Comparison of ENCODE assay signal across 41 mouse cellular contexts in genomic region chr2:173587411-173587810, GRCm38 (mm10). TPM values are rescaled to one million over a fixed set of nuclear protein-coding genes. Genes with fewer than 3 reads are reported as not detected.
"Had no signal": no experiment of that assay in that cellular context is flagged by ENCODE, and none has a peak within 500 bp of the region (broad histone marks: within the 10 kb centered on the region; RNA-seq: fewer than 3 reads in every experiment).

No protein-coding gene starts in this region.

- ATAC-seq: midbrain, embryonic 13.5 days; midbrain, embryonic 16.5 days had no signal

- H3K4me1 ChIP-seq: midbrain, embryonic 12.5 days; neural tube, embryonic 12.5 days had no signal

- H3K4me3 ChIP-seq: myocyte; neural tube, embryonic 12.5 days had no signal

- H3K36me3 ChIP-seq: liver, embryonic 12.5 days; liver, embryonic 13.5 days; liver, embryonic 15.5 days; lung, embryonic 15.5 days; midbrain, embryonic 12.5 days; midbrain, embryonic 13.5 days; midbrain, embryonic 15.5 days; neural tube, embryonic 13.5 days had no signal

- H3K9me3 ChIP-seq: limb, embryonic 10.5 days; limb, embryonic 15.5 days; liver, embryonic 12.5 days; liver, embryonic 13.5 days; liver, embryonic 15.5 days; lung, embryonic 15.5 days; midbrain, embryonic 10.5 days; midbrain, embryonic 12.5 days; midbrain, embryonic 15.5 days; neural tube, embryonic 13.5 days had no signal

- H3K27ac ChIP-seq: limb, embryonic 10.5 days; limb, embryonic 12.5 days; limb, embryonic 13.5 days; liver, embryonic 12.5 days; liver, embryonic 13.5 days; liver, embryonic 14.5 days; liver, embryonic 15.5 days; lung, embryonic 15.5 days; macrophage; midbrain, embryonic 10.5 days; midbrain, embryonic 12.5 days; midbrain, embryonic 13.5 days; midbrain, embryonic 15.5 days; neural tube, embryonic 12.5 days had no signal

- DNase-seq: liver had no signal

- H3K9ac ChIP-seq: limb, embryonic 12.5 days; limb, embryonic 13.5 days; limb, embryonic 15.5 days; liver, embryonic 12.5 days; liver, embryonic 13.5 days; liver, embryonic 14.5 days; liver, embryonic 15.5 days; liver, postnatal 0 days; lung, embryonic 14.5 days; lung, embryonic 15.5 days; midbrain, embryonic 12.5 days; midbrain, embryonic 13.5 days; midbrain, embryonic 15.5 days; neural tube, embryonic 13.5 days had no signal

RNA-seq across cellular contexts. Expression of gene Ankrd60, which starts 9.2 kb away (rescaled TPM):
- total RNA-seq: left cerebral cortex, postnatal 10 days; left cerebral cortex, postnatal 14 days; left cerebral cortex, postnatal 25 days; left cerebral cortex, postnatal 36 days; left cerebral cortex, postnatal 4 days; liver, adult 2 months; megakaryocyte progenitor cell, adult 5-6 weeks; megakaryocyte-erythroid progenitor cell, adult 5-6 weeks; midbrain, postnatal 0 days; monocyte, adult 5-6 weeks had no signal
- polyA plus RNA-seq: limb, embryonic 10.5 days; limb, embryonic 11.5 days; limb, embryonic 12.5 days; limb, embryonic 13.5 days; limb, embryonic 14.5 days; limb, embryonic 15.5 days; liver, adult 2 months; liver, embryonic 11.5 days; liver, embryonic 12.5 days; liver, embryonic 13.5 days; liver, embryonic 14.5 days; liver, embryonic 15.5 days; liver, embryonic 16.5 days; liver, postnatal 0 days; lung, adult 2 months; lung, embryonic 14.5 days; lung, embryonic 15.5 days; lung, embryonic 16.5 days; lung, postnatal 0 days; macrophage; midbrain, embryonic 10.5 days; midbrain, embryonic 11.5 days; midbrain, embryonic 12.5 days; midbrain, embryonic 13.5 days; midbrain, embryonic 14.5 days; midbrain, embryonic 15.5 days; midbrain, embryonic 16.5 days; midbrain, postnatal 0 days; myocyte; neural tube, embryonic 11.5 days; neural tube, embryonic 12.5 days; neural tube, embryonic 13.5 days had no signal
